Comparison of ENCODE assay signal across 8 mouse cellular contexts in genomic region chr13:73938177-73938560, GRCm38 (mm10). TPM values are rescaled to one million over a fixed set of nuclear protein-coding genes. Genes with fewer than 3 reads are reported as not detected.
A peak's percentile ranks its signal among the peaks of the same experiment; 100 is the strongest.
DNase-seq lines count a peak whose midpoint lies in the region; ATAC-seq lines count a peak whose summit lies in the region.

No protein-coding gene starts in this region.

- ATAC-seq in heart, embryonic 16.5 days (replicated peaks; ENCODE audit: extremely low read depth, insufficient read depth, low FRiP score) = no peak
- ATAC-seq in forebrain, embryonic 14.5 days = peak; percentile 25
- ATAC-seq in liver, embryonic 16.5 days (ENCODE audit: low read depth) = no peak

- H3K4me3 ChIP-seq in heart, embryonic 16.5 days (ENCODE audit: low read length) = peak overlapping the region; percentile 80
- peak overlapping the region; percentile 73 for H3K4me3 ChIP-seq in forebrain, embryonic 14.5 days (ENCODE audit: low read depth, low read length)
- peak overlapping the region; percentile 86 for H3K4me3 ChIP-seq in liver, embryonic 16.5 days (ENCODE audit: low read depth, low read length)

- peak overlapping the region; percentile 72 for H3K4me2 ChIP-seq in heart, embryonic 16.5 days (ENCODE audit: low read depth, low read length)
- H3K4me2 ChIP-seq in forebrain, embryonic 14.5 days (ENCODE audit: low read length) = peak overlapping the region; percentile 69
- peak overlapping the region; percentile 92 for H3K4me2 ChIP-seq in liver, embryonic 16.5 days (ENCODE audit: low read depth, low read length)

- peaks cover 8% of the 10 kb centered on the region for H3K4me1 ChIP-seq in heart, embryonic 16.5 days (ENCODE audit: control insufficient read depth, insufficient read depth, low read length)
- H3K4me1 ChIP-seq in forebrain, embryonic 14.5 days (ENCODE audit: control insufficient read depth, insufficient read depth, low read length) = peaks cover 11% of the 10 kb centered on the region
- H3K4me1 ChIP-seq in liver, embryonic 16.5 days (ENCODE audit: control insufficient read depth, low read depth, low read length) = peaks cover 16% of the 10 kb centered on the region

- no peaks in the 10 kb centered on the region for H3K9me3 ChIP-seq in heart, embryonic 16.5 days (replicated peaks; ENCODE audit: control insufficient read depth, low read length)
- H3K9me3 ChIP-seq in forebrain, embryonic 14.5 days (replicated peaks; ENCODE audit: control insufficient read depth, low read length) = no peaks in the 10 kb centered on the region
- H3K9me3 ChIP-seq in liver, embryonic 16.5 days (replicated peaks; ENCODE audit: control insufficient read depth, low read length) = no peaks in the 10 kb centered on the region

- H3K27ac ChIP-seq in heart, embryonic 16.5 days (ENCODE audit: low read length) = peak overlapping the region; percentile 91
- H3K27ac ChIP-seq in forebrain, embryonic 14.5 days (ENCODE audit: low read depth, low read length) = peak overlapping the region; percentile 81
- peak overlapping the region; percentile 98 for H3K27ac ChIP-seq in liver, embryonic 16.5 days (ENCODE audit: low read length)

- H3K27me3 ChIP-seq in heart, embryonic 16.5 days (ENCODE audit: control insufficient read depth, insufficient read depth, low read length) = no peaks in the 10 kb centered on the region
- H3K27me3 ChIP-seq in forebrain, embryonic 14.5 days (replicated peaks; ENCODE audit: control insufficient read depth, insufficient read depth, low read length) = no peaks in the 10 kb centered on the region
- H3K27me3 ChIP-seq in liver, embryonic 16.5 days (ENCODE audit: control insufficient read depth, insufficient read depth, low read depth, low read length) = no peaks in the 10 kb centered on the region

- 26% methylated on average over 13 of the region's 13 CpGs for WGBS in heart, embryonic 16.5 days
- whole genome bisulfite sequencing in forebrain, embryonic 14.5 days = 48% methylated on average over 13 of the region's 13 CpGs
- 7% methylated on average over 13 of the region's 13 CpGs for WGBS in liver, embryonic 16.5 days (ENCODE audit: insufficient replicate concordance)

- H3K9ac ChIP-seq in heart, embryonic 16.5 days (ENCODE audit: low read length) = peak overlapping the region; percentile 79
- peak overlapping the region; percentile 76 for H3K9ac ChIP-seq in forebrain, embryonic 14.5 days (ENCODE audit: low read length)
- peak overlapping the region; percentile 89 for H3K9ac ChIP-seq in liver, embryonic 16.5 days (ENCODE audit: low read depth, low read length)

- no peak for DNase-seq in heart, adult 9 months (ENCODE audit: low spot score in 2 of 2)
- DNase-seq in MEL-GATA-1-ER (ENCODE audit: extremely low read depth, low read depth) = peak; percentile 54
- DNase-seq in forebrain, embryonic 14.5 days (ENCODE audit: low spot score) = peak; percentile 11
- no peak for DNase-seq in c-Kit-positive CD71-positive TER-119-positive erythroid progenitor cells, embryonic 14.5 days (ENCODE audit: low spot score)
- DNase-seq in adipocyte (ENCODE audit: low spot score) = no peak
- DNase-seq in urinary bladder, postnatal 36 days (ENCODE audit: low spot score in 2 of 2) = no peak

- peaks cover 24% of the 10 kb centered on the region for H3K36me3 ChIP-seq in heart, embryonic 16.5 days (ENCODE audit: control insufficient read depth, insufficient read depth)
- peaks cover 39% of the 10 kb centered on the region for H3K36me3 ChIP-seq in forebrain, embryonic 14.5 days (ENCODE audit: control insufficient read depth, insufficient read depth, low read length)
- peaks cover 14% of the 10 kb centered on the region; the same call in 1 of the 2 replicates for H3K36me3 ChIP-seq in liver, embryonic 16.5 days (ENCODE audit: control insufficient read depth, insufficient read depth)

RNA-seq across cellular contexts. Expression of gene Brd9, which starts 0.6 kb away (rescaled TPM):
- 36.4 and 38.1 TPM in 2 replicates for polyA plus RNA-seq in heart, embryonic 16.5 days (2015; fragmentation: Nextera tagmentation; extraction: Ambion mirVana)
- polyA plus RNA-seq in forebrain, embryonic 14.5 days (2014; fragmentation: Nextera tagmentation; extraction: Ambion mirVana) = 75.6 and 86.5 TPM in 2 replicates
- 12.9 and 14.1 TPM in 2 replicates for polyA plus RNA-seq in liver, embryonic 16.5 days (2015; fragmentation: Nextera tagmentation; extraction: Ambion mirVana)

RNA-seq across cellular contexts. Expression of gene Trip13, which starts 0.6 kb away (rescaled TPM):
- 25.1 and 27.3 TPM in 2 replicates for polyA plus RNA-seq in heart, embryonic 16.5 days (2015; fragmentation: Nextera tagmentation; extraction: Ambion mirVana)
- polyA plus RNA-seq in forebrain, embryonic 14.5 days (2014; fragmentation: Nextera tagmentation; extraction: Ambion mirVana) = 19.3 and 23.2 TPM in 2 replicates
- 13.8 and 14.7 TPM in 2 replicates for polyA plus RNA-seq in liver, embryonic 16.5 days (2015; fragmentation: Nextera tagmentation; extraction: Ambion mirVana)

RNA-seq across cellular contexts. Expression of gene Zdhhc11, which starts 25.5 kb away (rescaled TPM):
- not detected in 2 replicates for polyA plus RNA-seq in heart, embryonic 16.5 days (2015; fragmentation: Nextera tagmentation; extraction: Ambion mirVana)
- not detected in 2 replicates for polyA plus RNA-seq in forebrain, embryonic 14.5 days (2014; fragmentation: Nextera tagmentation; extraction: Ambion mirVana)
- not detected in 2 replicates for polyA plus RNA-seq in liver, embryonic 16.5 days (2015; fragmentation: Nextera tagmentation; extraction: Ambion mirVana)

Comparison
In these comparisons a context has a peak if more than half of its experiments do, and no peak if none do; other contexts are left out.
1. DNase-seq: peak in MEL-GATA-1-ER (single experiment) and forebrain, embryonic 14.5 days (single experiment); none in heart, adult 9 months (0 of 2), c-Kit-positive CD71-positive TER-119-positive erythroid progenitor cells, embryonic 14.5 days (single experiment), adipocyte (single experiment) and urinary bladder, postnatal 36 days (0 of 2).
2. Peak in every context shown above with its lines, with median percentiles within 50 percentile points of each other: H3K27ac ChIP-seq, H3K4me2 ChIP-seq, H3K4me3 ChIP-seq and H3K9ac ChIP-seq.